Comparison of ENCODE assay signal across 10 mouse cellular contexts in the genomic region with DNA sequence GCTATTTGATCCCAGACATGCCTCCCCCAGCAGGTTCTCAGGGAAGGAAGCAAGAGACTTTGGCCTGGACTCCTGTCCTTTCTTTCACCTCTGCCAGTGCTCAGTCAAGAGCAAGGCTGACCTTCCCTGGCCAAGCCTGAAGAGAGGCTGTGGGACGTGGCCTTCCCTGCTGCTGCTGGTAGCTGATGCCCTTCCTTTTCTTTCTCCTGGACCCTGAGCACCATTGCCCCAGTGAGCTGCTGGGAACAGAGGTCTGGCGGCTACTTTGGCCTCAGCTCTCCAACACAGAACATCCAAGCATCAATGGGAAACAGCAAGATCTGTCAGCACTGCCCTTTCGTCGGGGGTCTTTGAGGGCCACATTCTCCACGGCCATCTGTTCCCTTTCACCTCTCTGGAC.
DNase-seq lines count a peak whose midpoint lies in the region; ATAC-seq and TF ChIP-seq lines count a peak whose summit lies in the region.
"Had no signal": no experiment of that assay in that cellular context is flagged by ENCODE, and none has a peak within 500 bp of the region (broad histone marks: within the 10 kb centered on the region; RNA-seq: fewer than 3 reads in every experiment).

No protein-coding gene starts in this region.

- no peak overlapping the region for H3K4me2 ChIP-seq in heart, embryonic 11.5 days
- H3K4me2 ChIP-seq in intestine, embryonic 16.5 days (ENCODE audit: low read depth, low read length), result no peak overlapping the region
- H3K4me2 ChIP-seq in midbrain, embryonic 13.5 days (replicated peaks), result no peak overlapping the region

- WGBS in heart, embryonic 10.5 days, result 10% methylated on average over 5 of the region's 5 CpGs
- WGBS in heart, embryonic 11.5 days (ENCODE audit: insufficient replicate concordance), result 11% methylated on average over 5 of the region's 5 CpGs
- WGBS in intestine, embryonic 16.5 days, result 54% methylated on average over 5 of the region's 5 CpGs
- WGBS in midbrain, embryonic 13.5 days, result 12% methylated on average over 5 of the region's 5 CpGs

- intact Hi-C loops in left cerebral cortex, adult 2 months (cut with DNase I), result no loop called here

- no peaks in the 10 kb centered on the region for H3K36me3 ChIP-seq in heart, embryonic 10.5 days
- no peaks in the 10 kb centered on the region for H3K36me3 ChIP-seq in heart, embryonic 11.5 days (ENCODE audit: control insufficient read depth, insufficient read depth, low read length)
- no peaks in the 10 kb centered on the region for H3K36me3 ChIP-seq in intestine, embryonic 16.5 days (ENCODE audit: control insufficient read depth, insufficient read depth, low read length)
- no peaks in the 10 kb centered on the region for H3K36me3 ChIP-seq in midbrain, embryonic 13.5 days

- ATAC-seq in heart, embryonic 11.5 days (replicated peaks; ENCODE audit: insufficient number of reproducible peaks, low FRiP score, low TSS enrichment), result no peak
- ATAC-seq in intestine, embryonic 16.5 days, result no peak
- ATAC-seq in midbrain, embryonic 13.5 days, result no peak

- no peak for DNase-seq in heart, embryonic 10.5 days (ENCODE audit: low spot score)
- DNase-seq in embryo, embryonic 9.5 days (ENCODE audit: extremely low spot score), result peak; percentile 72
- no peak for DNase-seq in right cerebral cortex, adult 18-20 months
- DNase-seq in cerebellum, adult 9-10 months, result no peak
- DNase-seq in left cerebral cortex, adult 2 months (ENCODE audit: extremely low spot score in 1 of 2, low spot score in 2 of 2), result no peak
- DNase-seq: cerebellum, adult 2 months; right cerebral cortex, postnatal 25 days had no signal

- peaks cover 68% of the 10 kb centered on the region for H3K4me1 ChIP-seq in heart, embryonic 10.5 days
- peaks cover 40% of the 10 kb centered on the region for H3K4me1 ChIP-seq in heart, embryonic 11.5 days (ENCODE audit: control insufficient read depth, insufficient read depth, low read length)
- peaks cover 40% of the 10 kb centered on the region for H3K4me1 ChIP-seq in intestine, embryonic 16.5 days (ENCODE audit: control insufficient read depth, insufficient read depth, low read length)
- H3K4me1 ChIP-seq in midbrain, embryonic 13.5 days (replicated peaks), result peaks cover 41% of the 10 kb centered on the region

- H3K27ac ChIP-seq in heart, embryonic 10.5 days, result peak overlapping the region; percentile 84
- H3K27ac ChIP-seq in heart, embryonic 11.5 days (ENCODE audit: low read depth, low read length), result no peak overlapping the region
- 0 out of 2 replicates have a peak overlapping the region, but pooled peaks have one; percentile 24 for H3K27ac ChIP-seq in intestine, embryonic 16.5 days (ENCODE audit: low read length)
- H3K27ac ChIP-seq in midbrain, embryonic 13.5 days, result peak overlapping the region; percentile 41; the same call in 1 of the 2 replicates
- no peak overlapping the region for H3K27ac ChIP-seq in left cerebral cortex, adult 2 months

- H3K4me3 ChIP-seq in heart, embryonic 10.5 days, result no peak overlapping the region
- H3K4me3 ChIP-seq in heart, embryonic 11.5 days (ENCODE audit: low read depth, low read length), result no peak overlapping the region
- no peak overlapping the region for H3K4me3 ChIP-seq in intestine, embryonic 16.5 days (ENCODE audit: low read length)
- no peak overlapping the region for H3K4me3 ChIP-seq in midbrain, embryonic 13.5 days (replicated peaks)
- H3K4me3 ChIP-seq in left cerebral cortex, adult 2 months, result no peak overlapping the region

- H3K27me3 ChIP-seq in heart, embryonic 10.5 days (ENCODE audit: insufficient read depth, poor library complexity, severe bottlenecking), result no peaks in the 10 kb centered on the region
- H3K27me3 ChIP-seq in heart, embryonic 11.5 days (ENCODE audit: control insufficient read depth, insufficient read depth, low read length), result no peaks in the 10 kb centered on the region
- no peaks in the 10 kb centered on the region for H3K27me3 ChIP-seq in intestine, embryonic 16.5 days (replicated peaks; ENCODE audit: control insufficient read depth, insufficient read depth, low read length)
- no peaks in the 10 kb centered on the region for H3K27me3 ChIP-seq in midbrain, embryonic 13.5 days

- no peak overlapping the region for H3K9ac ChIP-seq in heart, embryonic 11.5 days (ENCODE audit: low read depth, low read length)
- H3K9ac ChIP-seq in intestine, embryonic 16.5 days (ENCODE audit: low read depth, low read length), result peak overlapping the region; percentile 21; the same call in 1 of the 2 replicates
- no peak overlapping the region for H3K9ac ChIP-seq in midbrain, embryonic 13.5 days (replicated peaks)

- no peak for TF ChIP-seq CTCF in left cerebral cortex, adult 2 months (IDR thresholded peaks at IDR 0.05)

- H3K9me3 ChIP-seq in heart, embryonic 10.5 days, result no peaks in the 10 kb centered on the region
- H3K9me3 ChIP-seq in heart, embryonic 11.5 days (replicated peaks; ENCODE audit: control insufficient read depth, low read length), result no peaks in the 10 kb centered on the region
- no peaks in the 10 kb centered on the region for H3K9me3 ChIP-seq in intestine, embryonic 16.5 days (ENCODE audit: control insufficient read depth, low read length)
- H3K9me3 ChIP-seq in midbrain, embryonic 13.5 days, result no peaks in the 10 kb centered on the region

Comparison
In these comparisons a context has a peak if more than half of its experiments do, and no peak if none do; other contexts are left out.
1. H3K27ac ChIP-seq: peak in heart, embryonic 10.5 days (single experiment), intestine, embryonic 16.5 days (single experiment) and midbrain, embryonic 13.5 days (single experiment); none in heart, embryonic 11.5 days (single experiment) and left cerebral cortex, adult 2 months (single experiment).